Mouse (Mus musculus) urinary bladder, postnatal 4 days (tissue): Measurements from ENCODE around the gene Maats1.
A peak's percentile ranks its signal among the peaks of the same experiment; 100 is the strongest.

Source experiments
- DNase-seq, 2 experiments: peaks; one replicate each; pipeline ENCODE4 v3.0.0; 2021 to 2022; ENCODE audit warnings: low spot score in 2 of 2

The Maats1 gene

GRCm38 (mm10) chr16:38341396-38342324 lies at the start of gene Maats1:
Gene Maats1, minus strand, starts transcription at chr16:38342143.
- DNase-seq = peak; percentile 67 to 88

- no peak for DNase-seq
These were observed 48.4 kb upstream of the Maats1 start for GRCm38 (mm10) chr16:38390322-38390721.

GRCm38 (mm10) chr16:38389284-38389893 lies 47.4 kb upstream of the Maats1 start:
- DNase-seq = no peak

GRCm38 (mm10) chr16:38388757-38389156 lies 46.8 kb upstream of the Maats1 start:
- DNase-seq = no peak

GRCm38 (mm10) chr16:38387389-38387788 lies 45.4 kb upstream of the Maats1 start:
- DNase-seq = no peak

- DNase-seq = no peak
These were observed 43.8 kb upstream of the Maats1 start for GRCm38 (mm10) chr16:38385700-38386099.

- DNase-seq = no peak
These were observed 43.3 kb upstream of the Maats1 start for GRCm38 (mm10) chr16:38385184-38385634.

- no peak for DNase-seq
These were observed 41.7 kb upstream of the Maats1 start for GRCm38 (mm10) chr16:38383683-38384082.

GRCm38 (mm10) chr16:38379926-38380325 lies 38.0 kb upstream of the Maats1 start:
- DNase-seq = no peak

- DNase-seq = no peak
These were observed 37.5 kb upstream of the Maats1 start for GRCm38 (mm10) chr16:38379493-38379892.

GRCm38 (mm10) chr16:38379088-38379487 lies 37.1 kb upstream of the Maats1 start:
- no peak for DNase-seq

GRCm38 (mm10) chr16:38378591-38378990 lies 36.6 kb upstream of the Maats1 start:
- no peak for DNase-seq

GRCm38 (mm10) chr16:38377546-38377945 lies 35.6 kb upstream of the Maats1 start:
- no peak for DNase-seq

GRCm38 (mm10) chr16:38376841-38377249 lies 34.9 kb upstream of the Maats1 start:
- no peak for DNase-seq

- DNase-seq = no peak
These were observed 34.4 kb upstream of the Maats1 start for GRCm38 (mm10) chr16:38376163-38376840.

GRCm38 (mm10) chr16:38375182-38375581 lies 33.2 kb upstream of the Maats1 start:
- no peak for DNase-seq

GRCm38 (mm10) chr16:38374379-38375140 lies 32.6 kb upstream of the Maats1 start:
- no peak for DNase-seq

- DNase-seq = no peak
These were observed 32.0 kb upstream of the Maats1 start for GRCm38 (mm10) chr16:38373941-38374340.

- DNase-seq = no peak
These were observed 31.5 kb upstream of the Maats1 start for GRCm38 (mm10) chr16:38373439-38373838.

GRCm38 (mm10) chr16:38372876-38373275 lies 30.9 kb upstream of the Maats1 start:
- no peak for DNase-seq

- DNase-seq = no peak
These were observed 29.9 kb upstream of the Maats1 start for GRCm38 (mm10) chr16:38371705-38372296.
